Mouse (Mus musculus): ENCODE measurements around the gene Mrln. TPM values are rescaled to one million over a fixed set of nuclear protein-coding genes. Genes with fewer than 3 reads are reported as not detected.
A peak's percentile ranks its signal among the peaks of the same experiment; 100 is the strongest.

Mrln gene
- polyA plus RNA-seq, 1 experiment from 2014 or later, result 4.9 TPM

GRCm38 (mm10) chr10:70189864-70190263, 14.6 kb upstream of the Mrln start:
- no peak overlapping the region for H3K4me3 ChIP-seq (ENCODE audit: low read length)
- no peak overlapping the region for H3K9ac ChIP-seq (replicated peaks; ENCODE audit: low read length)
- no peaks in the 10 kb centered on the region for H3K27me3 ChIP-seq (ENCODE audit: insufficient read depth, low read length)
- H3K4me2 ChIP-seq (replicated peaks; ENCODE audit: low read depth, low read length), result no peak overlapping the region
- 81% methylated on average over 13 of the region's 13 CpGs for WGBS
- ATAC-seq (ENCODE audit: low FRiP score, low TSS enrichment), result no peak
- peaks cover 58% of the 10 kb centered on the region for H3K36me3 ChIP-seq (ENCODE audit: insufficient read depth, low read length)
- no peaks in the 10 kb centered on the region for H3K4me1 ChIP-seq (ENCODE audit: insufficient read depth, low read length)
- no peaks in the 10 kb centered on the region for H3K9me3 ChIP-seq (ENCODE audit: low read length)
- H3K27ac ChIP-seq (ENCODE audit: low read length), result no peak overlapping the region

- Histone ChIP-seq H3K27me3 (ENCODE audit: insufficient read depth, low read length) (no peaks in the 10 kb centered on the region), H3K9me3 (ENCODE audit: low read length) (no peaks in the 10 kb centered on the region), H3K4me3 (ENCODE audit: low read length) (no peak overlapping the region), H3K4me1 (ENCODE audit: insufficient read depth, low read length) (0 out of 2 replicates have a peak, but pooled peaks cover 5% of the 10 kb centered on the region), H3K36me3 (ENCODE audit: insufficient read depth, low read length) (peaks cover 29% of the 10 kb centered on the region), H3K27ac (ENCODE audit: low read length) (no peak overlapping the region), H3K4me2 (replicated peaks; ENCODE audit: low read depth, low read length) (no peak overlapping the region), H3K9ac (replicated peaks; ENCODE audit: low read length) (no peak overlapping the region)
- ATAC-seq (ENCODE audit: low FRiP score, low TSS enrichment), result no peak
- 61% methylated on average over 9 of the region's 9 CpGs for WGBS
These were observed 10.2 kb upstream of the Mrln start for GRCm38 (mm10) chr10:70194283-70194682.

GRCm38 (mm10) chr10:70195279-70195678, 9.2 kb upstream of the Mrln start:
- H3K27ac ChIP-seq (ENCODE audit: low read length), result no peak overlapping the region
- ATAC-seq (ENCODE audit: low FRiP score, low TSS enrichment), result no peak
- WGBS, result 69% methylated on average over 7 of the region's 7 CpGs
- H3K9me3 ChIP-seq (ENCODE audit: low read length), result no peaks in the 10 kb centered on the region
- no peak overlapping the region for H3K4me3 ChIP-seq (ENCODE audit: low read length)
- H3K36me3 ChIP-seq (ENCODE audit: insufficient read depth, low read length), result peaks cover 19% of the 10 kb centered on the region
- H3K4me2 ChIP-seq (replicated peaks; ENCODE audit: low read depth, low read length), result no peak overlapping the region
- H3K4me1 ChIP-seq (ENCODE audit: insufficient read depth, low read length), result 0 out of 2 replicates have a peak, but pooled peaks cover 5% of the 10 kb centered on the region
- H3K27me3 ChIP-seq (ENCODE audit: insufficient read depth, low read length), result no peaks in the 10 kb centered on the region
- no peak overlapping the region for H3K9ac ChIP-seq (replicated peaks; ENCODE audit: low read length)

GRCm38 (mm10) chr10:70195786-70196185, 8.7 kb upstream of the Mrln start:
- H3K4me2 ChIP-seq (replicated peaks; ENCODE audit: low read depth, low read length), result no peak overlapping the region
- no peak overlapping the region for H3K9ac ChIP-seq (replicated peaks; ENCODE audit: low read length)
- H3K4me3 ChIP-seq (ENCODE audit: low read length), result no peak overlapping the region
- WGBS, result 54% methylated on average over 7 of the region's 7 CpGs
- peak; percentile 74; the same call in 1 of the 2 replicates for ATAC-seq (ENCODE audit: low FRiP score, low TSS enrichment)
- peaks cover 19% of the 10 kb centered on the region for H3K36me3 ChIP-seq (ENCODE audit: insufficient read depth, low read length)
- H3K27ac ChIP-seq (ENCODE audit: low read length), result no peak overlapping the region
- no peaks in the 10 kb centered on the region for H3K9me3 ChIP-seq (ENCODE audit: low read length)
- H3K27me3 ChIP-seq (ENCODE audit: insufficient read depth, low read length), result no peaks in the 10 kb centered on the region
- H3K4me1 ChIP-seq (ENCODE audit: insufficient read depth, low read length), result 0 out of 2 replicates have a peak, but pooled peaks cover 7% of the 10 kb centered on the region

- Histone ChIP-seq H3K36me3 (ENCODE audit: insufficient read depth, low read length) (peaks cover 17% of the 10 kb centered on the region), H3K9me3 (ENCODE audit: low read length) (no peaks in the 10 kb centered on the region), H3K9ac (replicated peaks; ENCODE audit: low read length) (no peak overlapping the region), H3K4me2 (replicated peaks; ENCODE audit: low read depth, low read length) (no peak overlapping the region), H3K27me3 (ENCODE audit: insufficient read depth, low read length) (no peaks in the 10 kb centered on the region), H3K27ac (ENCODE audit: low read length) (no peak overlapping the region), H3K4me3 (ENCODE audit: low read length) (no peak overlapping the region), H3K4me1 (ENCODE audit: insufficient read depth, low read length) (0 out of 2 replicates have a peak, but pooled peaks cover 9% of the 10 kb centered on the region)
- 66% methylated on average over 6 of the region's 6 CpGs for WGBS
- ATAC-seq (ENCODE audit: low FRiP score, low TSS enrichment), result peak; percentile 33; the same call in 1 of the 2 replicates
These were observed 7.8 kb upstream of the Mrln start for GRCm38 (mm10) chr10:70196666-70197065.

- Histone ChIP-seq H3K9ac (replicated peaks; ENCODE audit: low read length) (no peak overlapping the region), H3K4me1 (ENCODE audit: insufficient read depth, low read length) (0 out of 2 replicates have a peak, but pooled peaks cover 9% of the 10 kb centered on the region), H3K4me2 (replicated peaks; ENCODE audit: low read depth, low read length) (no peak overlapping the region), H3K36me3 (ENCODE audit: insufficient read depth, low read length) (peaks cover 15% of the 10 kb centered on the region), H3K9me3 (ENCODE audit: low read length) (0 out of 2 replicates have a peak, but pooled peaks cover 4% of the 10 kb centered on the region), H3K27me3 (ENCODE audit: insufficient read depth, low read length) (no peaks in the 10 kb centered on the region), H3K27ac (ENCODE audit: low read length) (no peak overlapping the region), H3K4me3 (ENCODE audit: low read length) (no peak overlapping the region)
- no peak for ATAC-seq (ENCODE audit: low FRiP score, low TSS enrichment)
- 86% methylated on average over 2 of the region's 2 CpGs for WGBS
These were observed 6.9 kb upstream of the Mrln start for GRCm38 (mm10) chr10:70197601-70198000.

GRCm38 (mm10) chr10:70198012-70198411, 6.5 kb upstream of the Mrln start:
- Histone ChIP-seq H3K9ac (replicated peaks; ENCODE audit: low read length) (no peak overlapping the region), H3K4me3 (ENCODE audit: low read length) (no peak overlapping the region), H3K36me3 (ENCODE audit: insufficient read depth, low read length) (peaks cover 11% of the 10 kb centered on the region; the same call in 1 of the 2 replicates), H3K9me3 (ENCODE audit: low read length) (0 out of 2 replicates have a peak, but pooled peaks cover 4% of the 10 kb centered on the region), H3K4me2 (replicated peaks; ENCODE audit: low read depth, low read length) (no peak overlapping the region), H3K4me1 (ENCODE audit: insufficient read depth, low read length) (0 out of 2 replicates have a peak, but pooled peaks cover 9% of the 10 kb centered on the region), H3K27ac (ENCODE audit: low read length) (no peak overlapping the region), H3K27me3 (ENCODE audit: insufficient read depth, low read length) (no peaks in the 10 kb centered on the region)
- 51% methylated on average over 6 of the region's 6 CpGs for WGBS
- no peak for ATAC-seq (ENCODE audit: low FRiP score, low TSS enrichment)

- Histone ChIP-seq H3K27ac (ENCODE audit: low read length) (no peak overlapping the region), H3K9ac (replicated peaks; ENCODE audit: low read length) (no peak overlapping the region), H3K36me3 (ENCODE audit: insufficient read depth, low read length) (peaks cover under 1% of the 10 kb centered on the region; the same call in 1 of the 2 replicates), H3K4me3 (ENCODE audit: low read length) (no peak overlapping the region), H3K9me3 (ENCODE audit: low read length) (0 out of 2 replicates have a peak, but pooled peaks cover 4% of the 10 kb centered on the region), H3K27me3 (ENCODE audit: insufficient read depth, low read length) (no peaks in the 10 kb centered on the region), H3K4me1 (ENCODE audit: insufficient read depth, low read length) (peaks cover 9% of the 10 kb centered on the region; the same call in 1 of the 2 replicates), H3K4me2 (replicated peaks; ENCODE audit: low read depth, low read length) (no peak overlapping the region)
- WGBS, result 93% methylated on average over 7 of the region's 7 CpGs
- ATAC-seq (ENCODE audit: low FRiP score, low TSS enrichment), result no peak
These were observed 5.5 kb upstream of the Mrln start for GRCm38 (mm10) chr10:70198951-70199463.

- 88% methylated on average over 6 of the region's 6 CpGs for WGBS
- no peak overlapping the region for H3K9ac ChIP-seq (replicated peaks; ENCODE audit: low read length)
- no peaks in the 10 kb centered on the region for H3K27me3 ChIP-seq (ENCODE audit: insufficient read depth, low read length)
- peaks cover 15% of the 10 kb centered on the region; the same call in 1 of the 2 replicates for H3K4me1 ChIP-seq (ENCODE audit: insufficient read depth, low read length)
- no peak overlapping the region for H3K4me3 ChIP-seq (ENCODE audit: low read length)
- ATAC-seq (ENCODE audit: low FRiP score, low TSS enrichment), result no peak
- no peaks in the 10 kb centered on the region for H3K36me3 ChIP-seq (ENCODE audit: insufficient read depth, low read length)
- no peak overlapping the region for H3K4me2 ChIP-seq (replicated peaks; ENCODE audit: low read depth, low read length)
- no peak overlapping the region for H3K27ac ChIP-seq (ENCODE audit: low read length)
- H3K9me3 ChIP-seq (ENCODE audit: low read length), result 0 out of 2 replicates have a peak, but pooled peaks cover 4% of the 10 kb centered on the region
These were observed 4.8 kb upstream of the Mrln start for GRCm38 (mm10) chr10:70199466-70200210.

Measured in kidney, embryonic 16.5 days (tissue).